In genomic region chr7:104353600-104353967, GRCm38 (mm10) we compare ENCODE assay signal across 9 mouse cellular contexts. TPM values are rescaled to one million over a fixed set of nuclear protein-coding genes. Genes with fewer than 3 reads are reported as not detected.
DNase-seq lines count a peak whose midpoint lies in the region; ATAC-seq and TF ChIP-seq lines count a peak whose summit lies in the region.
"Had no signal": no experiment of that assay in that cellular context is flagged by ENCODE, and none has a peak within 500 bp of the region (broad histone marks: within the 10 kb centered on the region; RNA-seq: fewer than 3 reads in every experiment).

No protein-coding gene starts in this region.

- no peaks in the 10 kb centered on the region for H3K4me1 ChIP-seq in heart, postnatal 0 days (ENCODE audit: control insufficient read depth, insufficient read depth)
- H3K4me1 ChIP-seq in CH12.LX (ENCODE audit: control insufficient read depth in 1 of 2, insufficient read depth in 2 of 2): peaks cover 6 to 15% of the 10 kb centered on the region in 2 experiments; a peak in 3 of 4 replicates
- H3K4me1 ChIP-seq in liver, embryonic 15.5 days (replicated peaks): peaks cover 11% of the 10 kb centered on the region

- WGBS in heart, postnatal 0 days: 47% methylated on average over 2 of the region's 2 CpGs
- WGBS in liver, embryonic 15.5 days (ENCODE audit: insufficient replicate concordance): 65% methylated on average over 2 of the region's 2 CpGs

- H3K27ac ChIP-seq in heart, postnatal 0 days (ENCODE audit: low read depth): peak overlapping the region; percentile 87
- peak overlapping the region; percentile 60 for H3K27ac ChIP-seq in CH12.LX (ENCODE audit: insufficient read depth, low read depth)
- peak overlapping the region; percentile 67 for H3K27ac ChIP-seq in liver, embryonic 15.5 days (replicated peaks)

- intact Hi-C loops in left cerebral cortex, postnatal 10 days (cut with DNase I): no loop called here

- no peaks in the 10 kb centered on the region for H3K36me3 ChIP-seq in heart, postnatal 0 days (replicated peaks; ENCODE audit: control insufficient read depth, insufficient read depth, low read length)
- no peaks in the 10 kb centered on the region for H3K36me3 ChIP-seq in CH12.LX (replicated peaks in 1 of 2; ENCODE audit: control insufficient read depth in 1 of 2, insufficient read depth in 1 of 2, low read length in 1 of 2)
- no peaks in the 10 kb centered on the region for H3K36me3 ChIP-seq in liver, embryonic 15.5 days (replicated peaks)

- peak overlapping the region; percentile 72; the same call in 1 of the 2 replicates for H3K4me2 ChIP-seq in heart, postnatal 0 days (ENCODE audit: low read depth, low read length)
- peak overlapping the region; percentile 84 for H3K4me2 ChIP-seq in CH12.LX (ENCODE audit: insufficient read depth, low read depth, poor library complexity, severe bottlenecking)
- H3K4me2 ChIP-seq in liver, embryonic 15.5 days: peak overlapping the region; percentile 60

- no peak; the same call in 1 of the 2 replicates for ATAC-seq in heart, postnatal 0 days (ENCODE audit: insufficient read depth, low read depth)
- peak; percentile 54 for ATAC-seq in erythroblast, adult 5-6 weeks (replicated peaks; ENCODE audit: low FRiP score, poor library complexity, severe bottlenecking)
- peak; percentile 32; the same call in 1 of the 2 replicates for ATAC-seq in liver, embryonic 15.5 days (ENCODE audit: insufficient read depth)

- in situ Hi-C loops in CH12.LX (cut with MboI; ENCODE audit: low pct_ligation_motif_present, low pct_unique_long_range_greater_than_20kb, low sequenced_read_pairs): loop anchor here (25.0 kb wide), 1 partner anchor 234 kb away; the partner anchor contains the start of genes Olfr653 and Olfr654

- no peak overlapping the region for H3K9ac ChIP-seq in heart, postnatal 0 days (replicated peaks; ENCODE audit: low read depth, low read length)
- H3K9ac ChIP-seq in CH12.LX (ENCODE audit: insufficient read depth, low read depth): peak overlapping the region; percentile 59
- H3K9ac ChIP-seq in liver, embryonic 15.5 days: no peak overlapping the region

- dilution Hi-C loops in CH12.LX (cut with MboI; ENCODE audit: extremely low pct_ligation_motif_present, extremely low pct_unique_long_range_greater_than_20kb, low sequenced_read_pairs): no loop called here

- H3K4me3 ChIP-seq in heart, postnatal 0 days (ENCODE audit: low read depth, low read length): peak overlapping the region; percentile 63; the same call in 1 of the 2 replicates
- H3K4me3 ChIP-seq in CH12.LX (replicated peaks in 1 of 3; ENCODE audit: low read depth in 2 of 3, low read length in 2 of 3, poor library complexity in 1 of 3): peak overlapping the region; percentile 16 to 27 (median 17)
- peak overlapping the region; percentile 61 for H3K4me3 ChIP-seq in liver, embryonic 15.5 days (replicated peaks)

- TF ChIP-seq RAD21 in CH12.LX (IDR thresholded peaks at IDR 0.05; ENCODE audit: low read depth, low read length): no peak

- no peaks in the 10 kb centered on the region for H3K9me3 ChIP-seq in heart, postnatal 0 days (replicated peaks; ENCODE audit: control insufficient read depth, low read length)
- H3K9me3 ChIP-seq in CH12.LX (replicated peaks; ENCODE audit: low read length): no peaks in the 10 kb centered on the region
- H3K9me3 ChIP-seq in liver, embryonic 15.5 days (replicated peaks): no peaks in the 10 kb centered on the region

- TF ChIP-seq EP300 in heart, postnatal 0 days (IDR thresholded peaks at IDR 0.05; ENCODE audit: low read depth): no peak
- TF ChIP-seq EP300 in CH12.LX (IDR thresholded peaks at IDR 0.05; ENCODE audit: low read length): no peak

- no peak for TF ChIP-seq POLR2A in CH12.LX (IDR thresholded peaks at IDR 0.05; ENCODE audit: low read depth, low read length)

- H3K27me3 ChIP-seq in heart, postnatal 0 days (ENCODE audit: control insufficient read depth, insufficient read depth, low read length): no peaks in the 10 kb centered on the region
- H3K27me3 ChIP-seq in CH12.LX (replicated peaks): no peaks in the 10 kb centered on the region
- H3K27me3 ChIP-seq in liver, embryonic 15.5 days: no peaks in the 10 kb centered on the region

- no peak for TF ChIP-seq CTCF in heart, postnatal 0 days (IDR thresholded peaks at IDR 0.05; ENCODE audit: low read depth)
- no peak for TF ChIP-seq CTCF in CH12.LX (conservative IDR thresholded peaks at IDR 0.05 in 1 of 2, IDR thresholded peaks at IDR 0.05 in 1 of 2; ENCODE audit: low read depth in 2 of 2, low read length in 2 of 2)

- DNase-seq in heart, postnatal 0 days (ENCODE audit: low spot score): no peak
- DNase-seq in heart, adult 18-20 months: no peak
- DNase-seq in CH12.LX (ENCODE audit: extremely low read depth): no peak
- DNase-seq in right cerebral cortex, postnatal 25 days: no peak
- no peak for DNase-seq in left cerebral cortex, postnatal 10 days (ENCODE audit: extremely low spot score in 1 of 2, low spot score in 2 of 2)
- no peak for DNase-seq in spleen, postnatal 36 days (ENCODE audit: low spot score in 2 of 2)

- H3K79me2 ChIP-seq in CH12.LX (replicated peaks; ENCODE audit: control insufficient read depth, extremely low read depth, insufficient read depth, poor library complexity, severe bottlenecking): 0 out of 2 replicates have a peak, but pooled peaks cover 10% of the 10 kb centered on the region

TF ChIP-seq in CH12.LX, 34 proteins besides CTCF, POLR2A, EP300 and RAD21 (continues in another document):
- TF ChIP-seq ELF1 (IDR thresholded peaks at IDR 0.05; ENCODE audit: low read depth, low read length) (no peak), USF2 (conservative IDR thresholded peaks at IDR 0.05; ENCODE audit: low read depth, low read length) (no peak), JUND (conservative IDR thresholded peaks at IDR 0.05; ENCODE audit: low read depth, low read length) (no peak), ZMIZ1 (IDR thresholded peaks at IDR 0.05; ENCODE audit: low read depth, low read length) (no peak)

RNA-seq across cellular contexts. Expression of gene Trim12c, which starts 0.4 kb away (rescaled TPM):
- 3.9 and 7.1 TPM in 2 replicates for total RNA-seq in heart, postnatal 0 days (2014; rRNA removed; ENCODE audit: low replicate concordance)
- 1.5 and 1.7 TPM in 2 replicates for polyA plus RNA-seq in heart, postnatal 0 days (2015; fragmentation: Nextera tagmentation; extraction: Ambion mirVana)
- 1 to 10 TPM; 4.1 to 4.9 TPM for total RNA-seq in heart, adult 18-20 months (2021)
- total RNA-seq in CH12.LX (2012; rRNA removed): 8.1 and 9.9 TPM in 2 replicates
- 17.7 and 19.1 TPM in 2 replicates for total RNA-seq in CH12.LX (2014; rRNA removed)
- 16.7 and 17.7 TPM in 2 replicates for polyA plus RNA-seq in CH12.LX (2012; ENCODE audit: insufficient read length, low read depth)
- 29.7 and 32.9 TPM in 2 replicates for total RNA-seq in erythroblast, adult 5-6 weeks (2015; ENCODE audit: low replicate concordance)
- total RNA-seq in erythroblast, adult 5-6 weeks (2017; ENCODE audit: low replicate concordance): 58.3 and 59.0 TPM in 2 replicates
- polyA plus RNA-seq in liver, embryonic 15.5 days (2015; fragmentation: Nextera tagmentation; extraction: Ambion mirVana): 1.1 and 1.2 TPM in 2 replicates
- 1 to 10 TPM in 1 of 2 experiments, under 1 TPM in 1; 0.83 to 1.0 TPM for total RNA-seq in left cerebral cortex, postnatal 10 days (2021)

RNA-seq across cellular contexts. Expression of gene Trim30b, which starts 16.1 kb away (rescaled TPM):
- total RNA-seq in heart, postnatal 0 days (2014; rRNA removed; ENCODE audit: low replicate concordance): not detected in 2 replicates
- 0.16 and 0.18 TPM in 2 replicates for polyA plus RNA-seq in heart, postnatal 0 days (2015; fragmentation: Nextera tagmentation; extraction: Ambion mirVana)
- total RNA-seq in heart, adult 18-20 months (2021): under 1 TPM in 1 of 2 experiments, not detected in 1; 0.21 TPM
- total RNA-seq in CH12.LX (2012; rRNA removed): 0.97 and 1.1 TPM in 2 replicates
- 4.4 and 5.6 TPM in 2 replicates for total RNA-seq in CH12.LX (2014; rRNA removed)
- polyA plus RNA-seq in CH12.LX (2012; ENCODE audit: insufficient read length, low read depth): 4.6 and 5.3 TPM in 2 replicates
- total RNA-seq in erythroblast, adult 5-6 weeks (2015; ENCODE audit: low replicate concordance): 0.19 and 7.5 TPM in 2 replicates
- 4.9 and 5.0 TPM in 2 replicates for total RNA-seq in erythroblast, adult 5-6 weeks (2017; ENCODE audit: low replicate concordance)
- 0.28 and 0.36 TPM in 2 replicates for polyA plus RNA-seq in liver, embryonic 15.5 days (2015; fragmentation: Nextera tagmentation; extraction: Ambion mirVana)
- total RNA-seq in left cerebral cortex, postnatal 10 days (2021): not detected
- total RNA-seq: gastrocnemius, postnatal 25 days had no signal

RNA-seq across cellular contexts. Expression of gene Trim34b, which starts 24.3 kb away (rescaled TPM):
- total RNA-seq in heart, postnatal 0 days (2014; rRNA removed; ENCODE audit: low replicate concordance): not detected in 2 replicates
- polyA plus RNA-seq in heart, postnatal 0 days (2015; fragmentation: Nextera tagmentation; extraction: Ambion mirVana): 0.08 TPM in 1 of 2 replicates, not detected in the other
- total RNA-seq in heart, adult 18-20 months (2021): under 1 TPM; 0.36 to 0.60 TPM
- total RNA-seq in CH12.LX (2012; rRNA removed) (not detected in 2 replicates), CH12.LX (2014; rRNA removed) (0.22 TPM in 1 of 2 replicates, not detected in the other)
- polyA plus RNA-seq in CH12.LX (2012; ENCODE audit: insufficient read length, low read depth): not detected in 2 replicates
- total RNA-seq in erythroblast, adult 5-6 weeks (2015; ENCODE audit: low replicate concordance): 2.9 TPM in 1 of 2 replicates, not detected in the other
- total RNA-seq in erythroblast, adult 5-6 weeks (2017; ENCODE audit: low replicate concordance): not detected in 2 replicates
- 0.07 TPM in 1 of 2 replicates, not detected in the other for polyA plus RNA-seq in liver, embryonic 15.5 days (2015; fragmentation: Nextera tagmentation; extraction: Ambion mirVana)
- not detected for total RNA-seq in left cerebral cortex, postnatal 10 days (2021)

RNA-seq across cellular contexts. Expression of gene Trim12a, which starts 38.3 kb away (rescaled TPM):
- total RNA-seq in heart, postnatal 0 days (2014; rRNA removed; ENCODE audit: low replicate concordance): 7.7 and 13.6 TPM in 2 replicates
- polyA plus RNA-seq in heart, postnatal 0 days (2015; fragmentation: Nextera tagmentation; extraction: Ambion mirVana): 6.6 and 7.1 TPM in 2 replicates
- 1 to 10 TPM; 5.9 to 7.0 TPM for total RNA-seq in heart, adult 18-20 months (2021)
- total RNA-seq in CH12.LX (2012; rRNA removed): 11.3 and 14.6 TPM in 2 replicates
- 18.3 and 20.5 TPM in 2 replicates for total RNA-seq in CH12.LX (2014; rRNA removed)
- polyA plus RNA-seq in CH12.LX (2012; ENCODE audit: insufficient read length, low read depth): 33.4 and 36.6 TPM in 2 replicates
- total RNA-seq in erythroblast, adult 5-6 weeks (2015; ENCODE audit: low replicate concordance): 40.8 and 46.3 TPM in 2 replicates
- 35.4 and 42.4 TPM in 2 replicates for total RNA-seq in erythroblast, adult 5-6 weeks (2017; ENCODE audit: low replicate concordance)
- polyA plus RNA-seq in liver, embryonic 15.5 days (2015; fragmentation: Nextera tagmentation; extraction: Ambion mirVana): 3.1 and 3.4 TPM in 2 replicates
- total RNA-seq in left cerebral cortex, postnatal 10 days (2021): 1 to 10 TPM; 1.3 to 2.1 TPM

RNA-seq across cellular contexts. Expression of gene Trim30c, which starts 47.1 kb away (rescaled TPM):
- not detected in 2 replicates for total RNA-seq in heart, postnatal 0 days (2014; rRNA removed; ENCODE audit: low replicate concordance)
- 0.18 TPM in 1 of 2 replicates, not detected in the other for polyA plus RNA-seq in heart, postnatal 0 days (2015; fragmentation: Nextera tagmentation; extraction: Ambion mirVana)
- total RNA-seq in heart, adult 18-20 months (2021): under 1 TPM; 0.39 to 0.45 TPM
- not detected in 2 replicates for total RNA-seq in CH12.LX (2012; rRNA removed)
- 0.12 TPM in 1 of 2 replicates, not detected in the other for total RNA-seq in CH12.LX (2014; rRNA removed)
- polyA plus RNA-seq in CH12.LX (2012; ENCODE audit: insufficient read length, low read depth): 0.18 TPM in 1 of 2 replicates, not detected in the other
- total RNA-seq in erythroblast, adult 5-6 weeks (2015; ENCODE audit: low replicate concordance): not detected in 2 replicates
- total RNA-seq in erythroblast, adult 5-6 weeks (2017; ENCODE audit: low replicate concordance): 0.68 and 1.1 TPM in 2 replicates
- polyA plus RNA-seq in liver, embryonic 15.5 days (2015; fragmentation: Nextera tagmentation; extraction: Ambion mirVana): 0.30 and 0.53 TPM in 2 replicates
- not detected for total RNA-seq in left cerebral cortex, postnatal 10 days (2021)
- total RNA-seq: gastrocnemius, postnatal 25 days had no signal
